ENCODE assay signal across 8 mouse cellular contexts in genomic region chr9:66833851-66834250, GRCm38 (mm10). TPM values are rescaled to one million over a fixed set of nuclear protein-coding genes. Genes with fewer than 3 reads are reported as not detected.
DNase-seq lines count a peak whose midpoint lies in the region; ATAC-seq and TF ChIP-seq lines count a peak whose summit lies in the region.

No protein-coding gene starts in this region.

- WGBS in heart, embryonic 15.5 days, result 30% methylated on average over 7 of the region's 7 CpGs
- 16% methylated on average over 7 of the region's 7 CpGs for WGBS in midbrain, embryonic 13.5 days

- peak overlapping the region; percentile 73 for H3K27ac ChIP-seq in gastrocnemius, adult 2 months
- H3K27ac ChIP-seq in brown adipose tissue, adult 24 weeks (replicated peaks; ENCODE audit: low read depth, low read length), result 0 out of 2 replicates have a peak overlapping the region, but pooled peaks have one; percentile 14
- 0 out of 2 replicates have a peak overlapping the region, but pooled peaks have one; percentile 16 for H3K27ac ChIP-seq in heart, embryonic 15.5 days
- H3K27ac ChIP-seq in midbrain, embryonic 13.5 days, result no peak overlapping the region

- H3K4me2 ChIP-seq in heart, embryonic 15.5 days, result peak overlapping the region; percentile 100
- H3K4me2 ChIP-seq in midbrain, embryonic 13.5 days (replicated peaks), result peak overlapping the region; percentile 95

- no peak; the same call in 1 of the 2 replicates for TF ChIP-seq CTCF in gastrocnemius, adult 2 months (IDR thresholded peaks at IDR 0.05)

- H3K4me1 ChIP-seq in brown adipose tissue, adult 24 weeks (ENCODE audit: control insufficient read depth, insufficient read depth, insufficient read length, low read length), result peaks cover 2% of the 10 kb centered on the region; the same call in 1 of the 2 replicates
- H3K4me1 ChIP-seq in heart, embryonic 15.5 days (replicated peaks), result peaks cover 16% of the 10 kb centered on the region
- H3K4me1 ChIP-seq in midbrain, embryonic 13.5 days (replicated peaks), result peaks cover 13% of the 10 kb centered on the region

- H3K9ac ChIP-seq in heart, embryonic 15.5 days, result peak overlapping the region; percentile 55
- 0 out of 2 replicates have a peak overlapping the region, but pooled peaks have one; percentile 53 for H3K9ac ChIP-seq in midbrain, embryonic 13.5 days (replicated peaks)

- peak overlapping the region; percentile 91 for H3K4me3 ChIP-seq in gastrocnemius, adult 2 months
- peak overlapping the region; percentile 76 for H3K4me3 ChIP-seq in brown adipose tissue, adult 24 weeks (ENCODE audit: insufficient read depth, low read depth, low read length)
- H3K4me3 ChIP-seq in heart, embryonic 15.5 days, result peak overlapping the region; percentile 81
- peak overlapping the region; percentile 62 for H3K4me3 ChIP-seq in midbrain, embryonic 13.5 days (replicated peaks)

- no peaks in the 10 kb centered on the region for H3K9me3 ChIP-seq in heart, embryonic 15.5 days (replicated peaks)
- H3K9me3 ChIP-seq in midbrain, embryonic 13.5 days, result no peaks in the 10 kb centered on the region

- no peak for ATAC-seq in heart, embryonic 15.5 days (replicated peaks; ENCODE audit: insufficient number of reproducible peaks, insufficient read depth, low FRiP score, low read depth)
- no peak for ATAC-seq in midbrain, embryonic 13.5 days
- no peak for ATAC-seq in erythroid progenitor cell, adult 5-6 weeks (replicated peaks; ENCODE audit: low FRiP score, poor library complexity, severe bottlenecking)

- no peaks in the 10 kb centered on the region for H3K36me3 ChIP-seq in heart, embryonic 15.5 days
- no peaks in the 10 kb centered on the region for H3K36me3 ChIP-seq in midbrain, embryonic 13.5 days

- H3K27me3 ChIP-seq in heart, embryonic 15.5 days, result no peaks in the 10 kb centered on the region
- peaks cover 15% of the 10 kb centered on the region for H3K27me3 ChIP-seq in midbrain, embryonic 13.5 days

- DNase-seq in gastrocnemius, adult 2 months, result peak; percentile 33
- no peak for DNase-seq in gastrocnemius, adult 8-10 months (ENCODE audit: low spot score in 2 of 2)
- DNase-seq in kidney, postnatal 25 days, result peak; percentile 65 to 81
- no peak for DNase-seq in gastrocnemius, postnatal 10 days

- intact Hi-C loops in gastrocnemius, adult 2 months (cut with DNase I), result loop anchor here (5.0 kb wide), 1 partner anchor 322 kb away; the partner anchor contains the start of gene Fbxl22

RNA-seq across cellular contexts. Expression of gene Aph1c, which starts 0.7 kb away (rescaled TPM):
- under 1 TPM; 0.31 to 0.51 TPM for total RNA-seq in gastrocnemius, adult 2 months (2021)
- total RNA-seq in gastrocnemius, adult 8-10 months (2022), result 1 to 10 TPM in 2 of 4 experiments, under 1 TPM in 2; 0.34 to 1.9 (median 1.3) TPM
- polyA plus RNA-seq in brown adipose tissue, adult 24 weeks (2012; ENCODE audit: insufficient read depth, insufficient read length, missing spikeins), result 0.24 and 0.42 TPM in 2 replicates
- polyA plus RNA-seq in heart, embryonic 15.5 days (2015; fragmentation: Nextera tagmentation; extraction: Ambion mirVana), result 1.7 and 2.7 TPM in 2 replicates
- 2.1 and 2.8 TPM in 2 replicates for polyA plus RNA-seq in midbrain, embryonic 13.5 days (2015; fragmentation: Nextera tagmentation; extraction: Ambion mirVana)
- 1.7 and 11.5 TPM in 2 replicates for total RNA-seq in erythroid progenitor cell, adult 5-6 weeks (2015; ENCODE audit: low replicate concordance)
- 3.0 TPM in 1 of 2 replicates, not detected in the other for total RNA-seq in erythroid progenitor cell, adult 5-6 weeks (2017; ENCODE audit: low replicate concordance)
- total RNA-seq in gastrocnemius, postnatal 10 days (2021), result 1 to 10 TPM in 1 of 2 experiments, under 1 TPM in 1; 0.59 to 1.7 TPM

RNA-seq across cellular contexts. Expression of gene Gm10647, which starts 37.0 kb away (rescaled TPM):
- not detected for total RNA-seq in gastrocnemius, adult 2 months (2021)
- total RNA-seq in gastrocnemius, adult 8-10 months (2022), result under 1 TPM in 1 of 4 experiments, not detected in 3; 0.13 TPM
- not detected in 2 replicates for polyA plus RNA-seq in brown adipose tissue, adult 24 weeks (2012; ENCODE audit: insufficient read depth, insufficient read length, missing spikeins)
- polyA plus RNA-seq in heart, embryonic 15.5 days (2015; fragmentation: Nextera tagmentation; extraction: Ambion mirVana), result 0.46 and 0.53 TPM in 2 replicates
- 0.34 and 0.69 TPM in 2 replicates for polyA plus RNA-seq in midbrain, embryonic 13.5 days (2015; fragmentation: Nextera tagmentation; extraction: Ambion mirVana)
- total RNA-seq in erythroid progenitor cell, adult 5-6 weeks (2015; ENCODE audit: low replicate concordance), result not detected in 2 replicates
- total RNA-seq in erythroid progenitor cell, adult 5-6 weeks (2017; ENCODE audit: low replicate concordance), result not detected in 2 replicates
- total RNA-seq in gastrocnemius, postnatal 10 days (2021), result under 1 TPM; 0.14 to 0.25 TPM

RNA-seq across cellular contexts. Expression of gene Aph1b, which starts 38.6 kb away (rescaled TPM):
- 1 to 10 TPM; 1.1 to 2.0 TPM for total RNA-seq in gastrocnemius, adult 2 months (2021)
- 1 to 10 TPM; 1.3 to 4.6 (median 2.2) TPM for total RNA-seq in gastrocnemius, adult 8-10 months (2022)
- polyA plus RNA-seq in brown adipose tissue, adult 24 weeks (2012; ENCODE audit: insufficient read depth, insufficient read length, missing spikeins), result 9.2 and 11.9 TPM in 2 replicates
- 5.8 and 5.9 TPM in 2 replicates for polyA plus RNA-seq in heart, embryonic 15.5 days (2015; fragmentation: Nextera tagmentation; extraction: Ambion mirVana)
- polyA plus RNA-seq in midbrain, embryonic 13.5 days (2015; fragmentation: Nextera tagmentation; extraction: Ambion mirVana), result 23.3 and 24.7 TPM in 2 replicates
- total RNA-seq in erythroid progenitor cell, adult 5-6 weeks (2015; ENCODE audit: low replicate concordance), result 2.1 and 2.5 TPM in 2 replicates
- total RNA-seq in erythroid progenitor cell, adult 5-6 weeks (2017; ENCODE audit: low replicate concordance), result 0.61 and 0.77 TPM in 2 replicates
- 1 to 10 TPM; 4.3 TPM for total RNA-seq in gastrocnemius, postnatal 10 days (2021)

Comparison
In these comparisons a context has a peak if more than half of its experiments do, and no peak if none do; other contexts are left out.
1. DNase-seq: peak in gastrocnemius, adult 2 months (single experiment) and kidney, postnatal 25 days (2 of 2); none in gastrocnemius, adult 8-10 months (0 of 2) and gastrocnemius, postnatal 10 days (single experiment).
2. Peak in every context shown above with its lines, with median percentiles within 50 percentile points of each other: H3K4me3 ChIP-seq.